Mouse (Mus musculus) heart, postnatal 0 days (tissue): ENCODE measurements around the gene Srpr. TPM values are rescaled to one million over a fixed set of nuclear protein-coding genes. Genes with fewer than 3 reads are reported as not detected.
A peak's percentile ranks its signal among the peaks of the same experiment; 100 is the strongest.

Experiments used
- ATAC-seq: fragments of 200-750 bp; cut with Nextera tagmentation; 2 replicates; pipeline ENCODE4 v1.8.0; 2017; ENCODE audit warnings: low read depth, moderate number of reproducible peaks, moderate library complexity; ENCODE audit not compliant: insufficient read depth
- DNase-seq: peaks from one replicate; pipeline ENCODE4 v3.0.0-alpha.2; 2016; ENCODE audit warnings: low spot score
- H3K27ac ChIP-seq: fragments of 300-500 bp; sonication (generic); 2 replicates; pipeline ENCODE4 v1.5.1; 2014; ENCODE audit warnings: low read depth, mild to moderate bottlenecking
- H3K27me3 ChIP-seq: fragments of 300-500 bp; sonication (generic); 2 replicates; pipeline ENCODE4 v1.6.1; 2014; ENCODE audit warnings: low read length, mixed read lengths; ENCODE audit not compliant: control insufficient read depth, insufficient read depth
- H3K36me3 ChIP-seq: fragments of 300-500 bp; sonication (generic); replicated peaks from 2 replicates; pipeline ENCODE4 v1.6.1; 2014; ENCODE audit warnings: low read length, mixed read lengths; ENCODE audit not compliant: control insufficient read depth, insufficient read depth
- H3K4me1 ChIP-seq: fragments of 300-500 bp; sonication (generic); 2 replicates; pipeline ENCODE4 v1.6.1; 2014; ENCODE audit warnings: antibody characterized with exemption; ENCODE audit not compliant: control insufficient read depth, insufficient read depth
- H3K4me2 ChIP-seq: fragments of 300-500 bp; sonication (generic); 2 replicates; pipeline ENCODE4 v1.6.1; 2014; ENCODE audit warnings: low read depth, mild to moderate bottlenecking, low read length, moderate library complexity
- H3K4me3 ChIP-seq: fragments of 300-500 bp; sonication (generic); 2 replicates; pipeline ENCODE4 v1.5.1; 2014; ENCODE audit warnings: low read depth, low read length
- H3K9ac ChIP-seq: fragments of 300-500 bp; sonication (generic); replicated peaks from 2 replicates; pipeline ENCODE4 v1.6.1; 2014; ENCODE audit warnings: low read depth, low read length, mixed read lengths
- H3K9me3 ChIP-seq: fragments of 300-500 bp; sonication (generic); replicated peaks from 2 replicates; pipeline ENCODE4 v1.6.1; 2016; ENCODE audit warnings: low read length; ENCODE audit not compliant: control insufficient read depth
- CTCF ChIP-seq: IDR thresholded peaks from 2 replicates; pipeline ENCODE4 v1.5.1; 2016; ENCODE audit warnings: antibody characterized with exemption, control low read depth, low read depth
- EP300 ChIP-seq: IDR thresholded peaks from 2 replicates; pipeline ENCODE4 v1.6.1; 2016; ENCODE audit warnings: antibody characterized with exemption, low read depth
- WGBS: fragments of 180-500 bp; shearing (Covaris S2); extraction: QIAGEN DNeasy Blood & Tissue Kit; methylation state at CpG from one replicate; pipeline ENCODE4 v1.1.7; 2014; 5-methylcytosine and 5-hydroxymethylcytosine counted together
- polyA plus RNA-seq: library from polyadenylated mRNA; unstranded; fragments of >200 nt; fragmentation: Nextera tagmentation; extraction: Ambion mirVana; gene quantifications from 2 replicates; pipeline ENCODE4 v1.2.1, GENCODE M21; 2015
- total RNA-seq: library from RNA; depleted of rRNA; stranded (reverse); fragments of >200 nt; gene quantifications from 2 replicates; pipeline ENCODE4 v1.2.3, GENCODE M21; 2014; ENCODE audit warnings: low replicate concordance

Gene Srpr
- total and polyA plus RNA-seq, 2 experiments from 2014 or later: 39.0 to 90.3 TPM

GRCm38 (mm10) chr9:35223466-35223865 lies 23.5 kb downstream of the Srpr start:
- TF ChIP-seq CTCF (no peak), EP300 (no peak)
- Histone ChIP-seq H3K27me3 (no peaks in the 10 kb centered on the region), H3K9ac (no peak overlapping the region), H3K4me1 (no peaks in the 10 kb centered on the region), H3K4me3 (no peak overlapping the region), H3K27ac (no peak overlapping the region), H3K36me3 (peaks cover 41% of the 10 kb centered on the region), H3K4me2 (no peak overlapping the region), H3K9me3 (no peaks in the 10 kb centered on the region)
- 93% methylated on average over 3 of the region's 3 CpGs for WGBS
- DNase-seq (no peak), ATAC-seq (no peak)

GRCm38 (mm10) chr9:35228671-35229070 lies 28.7 kb downstream of the Srpr start:
- Histone ChIP-seq H3K27ac (no peak overlapping the region), H3K4me3 (no peak overlapping the region), H3K9ac (no peak overlapping the region), H3K27me3 (no peaks in the 10 kb centered on the region), H3K9me3 (no peaks in the 10 kb centered on the region), H3K36me3 (peaks cover 30% of the 10 kb centered on the region; the same call in 1 of the 2 replicates), H3K4me1 (no peaks in the 10 kb centered on the region), H3K4me2 (no peak overlapping the region)
- no peak for TF ChIP-seq EP300
- no peak for TF ChIP-seq CTCF
- ATAC-seq: no peak
- DNase-seq: no peak
- WGBS: 81% methylated on average over 3 of the region's 3 CpGs

GRCm38 (mm10) chr9:35235996-35236395 lies 36.0 kb downstream of the Srpr start:
- ATAC-seq: no peak
- Histone ChIP-seq H3K4me1 (no peaks in the 10 kb centered on the region), H3K9me3 (no peaks in the 10 kb centered on the region), H3K9ac (no peak overlapping the region), H3K4me3 (no peak overlapping the region), H3K27me3 (no peaks in the 10 kb centered on the region), H3K36me3 (peaks cover 30% of the 10 kb centered on the region; the same call in 1 of the 2 replicates), H3K27ac (no peak overlapping the region), H3K4me2 (no peak overlapping the region)
- WGBS: 64% methylated on average over 3 of the region's 3 CpGs
- DNase-seq: no peak
- TF ChIP-seq CTCF (no peak), EP300 (no peak)

DNA sequence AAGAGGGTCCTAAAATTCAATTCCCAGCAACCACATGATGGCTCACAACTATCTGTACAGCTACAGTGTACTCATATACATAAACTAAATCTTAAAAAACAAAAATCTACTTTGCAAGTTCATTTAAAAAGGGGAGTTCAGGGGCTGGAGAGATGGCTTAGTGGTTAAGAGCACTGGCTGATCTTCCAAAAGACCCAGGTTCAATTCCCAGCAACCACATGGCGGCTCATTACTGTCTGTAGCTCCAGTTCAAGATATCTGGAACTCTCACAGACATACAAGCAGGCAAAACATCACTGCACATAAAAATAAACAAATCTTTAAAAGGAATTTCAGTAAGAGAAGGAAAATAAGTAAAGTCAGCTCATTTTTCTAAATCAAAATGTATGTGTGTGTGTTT lies 38.4 kb downstream of the Srpr start:
- 0 out of 2 replicates have a peak, but pooled peaks cover 10% of the 10 kb centered on the region for H3K36me3 ChIP-seq
- no peaks in the 10 kb centered on the region for H3K4me1 ChIP-seq
- TF ChIP-seq CTCF: no peak
- TF ChIP-seq EP300: no peak
- WGBS: 96% methylated on average over 1 of the region's 1 CpGs
- H3K27me3 ChIP-seq: no peaks in the 10 kb centered on the region
- no peak overlapping the region for H3K27ac ChIP-seq
- no peak overlapping the region for H3K4me2 ChIP-seq
- H3K4me3 ChIP-seq: no peak overlapping the region
- no peak overlapping the region for H3K9ac ChIP-seq
- ATAC-seq (no peak), DNase-seq (no peak)
- H3K9me3 ChIP-seq: no peaks in the 10 kb centered on the region

GRCm38 (mm10) chr9:35238915-35239571 lies 39.1 kb downstream of the Srpr start:
- Histone ChIP-seq H3K27ac (no peak overlapping the region), H3K27me3 (no peaks in the 10 kb centered on the region), H3K4me1 (no peaks in the 10 kb centered on the region), H3K4me3 (no peak overlapping the region), H3K9me3 (no peaks in the 10 kb centered on the region), H3K4me2 (no peak overlapping the region), H3K36me3 (0 out of 2 replicates have a peak, but pooled peaks cover 4% of the 10 kb centered on the region), H3K9ac (no peak overlapping the region)
- DNase-seq (peak; percentile 51), ATAC-seq (peak; percentile 71)
- TF ChIP-seq CTCF (no peak), EP300 (no peak)
- WGBS: 42% methylated on average over 6 of the region's 6 CpGs

DNA sequence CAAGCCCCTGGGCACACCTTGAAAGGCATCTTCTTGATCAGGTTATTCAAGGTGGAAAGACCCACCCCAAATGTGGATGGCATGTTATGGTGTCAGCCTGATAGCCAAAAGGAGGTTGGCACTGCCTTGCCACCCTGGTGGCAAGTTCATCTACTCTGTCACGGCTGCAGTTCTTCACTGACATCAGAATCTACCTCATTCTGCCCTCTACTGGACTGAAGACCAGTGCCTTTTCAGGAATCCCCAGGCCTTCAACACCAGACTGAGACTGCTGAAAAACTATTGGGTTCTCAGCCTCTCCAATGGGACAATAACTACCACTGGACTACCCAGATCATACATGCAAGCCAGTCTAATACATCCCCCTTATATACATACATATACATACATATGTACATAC lies 39.8 kb downstream of the Srpr start:
- Histone ChIP-seq H3K27me3 (no peaks in the 10 kb centered on the region), H3K27ac (no peak overlapping the region)
- no peak for DNase-seq

More for the DNA sequence above, 39.8 kb downstream of the Srpr start:
- no peaks in the 10 kb centered on the region for H3K36me3 ChIP-seq
- TF ChIP-seq CTCF: 0 out of 2 replicates have a peak, but pooled peaks have one; percentile 11
- no peak for TF ChIP-seq EP300
- ATAC-seq: no peak
- no peaks in the 10 kb centered on the region for H3K9me3 ChIP-seq
- H3K4me1 ChIP-seq: no peaks in the 10 kb centered on the region
- H3K4me2 ChIP-seq: no peak overlapping the region
- H3K4me3 ChIP-seq: no peak overlapping the region
- 65% methylated on average over 1 of the region's 1 CpGs for WGBS
- no peak overlapping the region for H3K9ac ChIP-seq
